Mouse (Mus musculus): ENCODE measurements around the gene 1700028K03Rik. TPM values are rescaled to one million over a fixed set of nuclear protein-coding genes. Genes with fewer than 3 reads are reported as not detected.

Gene 1700028K03Rik
- polyA plus RNA-seq, 1 experiment: not detected

DNA sequence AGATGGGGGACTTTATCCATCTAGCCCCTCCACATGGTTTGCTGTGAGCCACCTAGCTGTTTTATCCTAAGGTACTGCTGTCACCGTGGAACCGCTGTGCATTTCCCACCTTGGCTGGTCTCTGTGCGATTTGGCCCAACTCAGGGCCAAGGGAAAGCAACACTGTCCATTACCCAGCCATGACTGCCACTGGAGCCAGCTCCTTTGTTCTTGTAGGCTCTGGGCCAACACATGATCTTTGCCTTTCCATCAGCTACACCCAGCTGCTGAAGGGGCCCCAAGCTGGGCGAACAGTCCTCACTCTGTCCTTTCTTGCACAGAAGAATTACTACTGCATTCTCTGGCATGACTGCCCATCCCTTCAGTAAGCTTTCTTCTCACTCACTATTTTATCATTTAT is 15.9 kb upstream of the 1700028K03Rik start:
- no peak for TF ChIP-seq GATA1 (IDR thresholded peaks at IDR 0.05; ENCODE audit: low read length)

GRCm38 (mm10) chr5:107521386-107521785 is 13.1 kb upstream of the 1700028K03Rik start:
- no peak for TF ChIP-seq GATA1 (IDR thresholded peaks at IDR 0.05; ENCODE audit: low read length)

- TF ChIP-seq GATA1 (IDR thresholded peaks at IDR 0.05; ENCODE audit: low read length): no peak
Measured at GRCm38 (mm10) chr5:107521897-107522296, 12.6 kb upstream of the 1700028K03Rik start.

DNA sequence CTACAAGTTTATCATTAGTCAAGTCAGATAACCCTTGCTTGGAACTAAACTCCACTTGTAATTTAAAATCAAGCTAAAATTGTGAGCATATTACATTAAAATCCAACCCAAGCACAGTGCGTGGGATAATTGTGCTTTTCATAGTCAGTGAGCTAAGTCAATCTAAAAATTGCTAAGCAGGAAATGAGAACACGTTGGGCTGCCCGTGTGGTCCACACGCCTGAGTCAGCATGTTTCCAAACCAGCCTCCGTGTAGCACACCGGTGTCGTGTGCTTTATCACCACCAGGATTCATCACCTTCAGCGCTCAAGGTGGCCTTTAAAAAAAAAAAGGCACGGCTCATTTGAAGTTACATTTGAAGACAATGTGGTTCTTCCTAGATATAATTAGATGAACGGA is 10.2 kb upstream of the 1700028K03Rik start:
- TF ChIP-seq GATA1 (IDR thresholded peaks at IDR 0.05; ENCODE audit: low read length): no peak

DNA sequence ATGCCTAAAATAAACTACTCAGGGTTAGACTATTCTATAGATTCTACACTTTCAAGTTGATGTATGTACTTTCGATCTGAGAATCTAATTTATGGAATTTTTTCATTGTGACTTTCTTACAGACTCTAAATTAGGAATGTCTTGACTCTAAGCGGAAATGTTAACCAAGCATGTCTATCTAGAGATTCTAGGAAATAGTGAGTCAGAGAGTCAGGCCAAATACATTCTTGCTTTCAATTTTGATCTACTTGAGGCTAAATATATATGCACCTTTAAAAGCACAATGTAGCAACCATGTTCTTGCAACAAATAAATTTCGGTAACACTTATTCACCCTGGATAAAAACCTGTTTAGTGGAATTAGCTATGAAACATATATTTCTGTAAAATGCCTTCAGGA is 5.7 kb upstream of the 1700028K03Rik start:
- TF ChIP-seq GATA1 (IDR thresholded peaks at IDR 0.05; ENCODE audit: low read length): no peak

GRCm38 (mm10) chr5:107533590-107533989 is 919 bp upstream of the 1700028K03Rik start:
- TF ChIP-seq GATA1 (IDR thresholded peaks at IDR 0.05; ENCODE audit: low read length): no peak

GRCm38 (mm10) chr5:107541696-107542095 is 7.2 kb downstream of the 1700028K03Rik start:
- TF ChIP-seq GATA1 (IDR thresholded peaks at IDR 0.05; ENCODE audit: low read length): no peak

GRCm38 (mm10) chr5:107545927-107546326 is 11.4 kb downstream of the 1700028K03Rik start:
- TF ChIP-seq GATA1 (IDR thresholded peaks at IDR 0.05; ENCODE audit: low read length): no peak

- TF ChIP-seq GATA1 (IDR thresholded peaks at IDR 0.05; ENCODE audit: low read length): no peak
Measured at GRCm38 (mm10) chr5:107547955-107548354, 13.4 kb downstream of the 1700028K03Rik start.

GRCm38 (mm10) chr5:107548444-107548843 is 13.9 kb downstream of the 1700028K03Rik start:
- no peak for TF ChIP-seq GATA1 (IDR thresholded peaks at IDR 0.05; ENCODE audit: low read length)

GRCm38 (mm10) chr5:107554336-107554735 is 19.8 kb downstream of the 1700028K03Rik start:
- no peak for TF ChIP-seq GATA1 (IDR thresholded peaks at IDR 0.05; ENCODE audit: low read length)

DNA sequence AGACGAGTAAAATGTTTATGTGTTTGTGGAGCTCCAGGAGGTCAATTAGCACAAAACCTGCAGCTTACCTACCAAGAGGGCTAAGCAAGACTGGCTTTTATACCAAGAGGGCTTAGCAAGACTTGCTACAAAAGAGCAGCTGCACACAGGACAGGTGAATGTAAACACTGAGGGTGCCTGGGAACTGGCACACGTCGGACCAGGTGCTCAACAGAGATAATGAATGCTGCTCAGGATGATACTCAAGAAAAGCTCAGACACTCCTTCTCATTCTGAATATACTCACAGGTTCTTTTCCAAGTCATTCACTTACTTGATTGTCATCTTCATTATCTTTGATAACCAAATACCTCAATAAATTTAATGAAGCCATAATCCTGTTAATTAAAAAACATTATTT is 22.5 kb downstream of the 1700028K03Rik start:
- no peak for TF ChIP-seq GATA1 (IDR thresholded peaks at IDR 0.05; ENCODE audit: low read length)

DNA sequence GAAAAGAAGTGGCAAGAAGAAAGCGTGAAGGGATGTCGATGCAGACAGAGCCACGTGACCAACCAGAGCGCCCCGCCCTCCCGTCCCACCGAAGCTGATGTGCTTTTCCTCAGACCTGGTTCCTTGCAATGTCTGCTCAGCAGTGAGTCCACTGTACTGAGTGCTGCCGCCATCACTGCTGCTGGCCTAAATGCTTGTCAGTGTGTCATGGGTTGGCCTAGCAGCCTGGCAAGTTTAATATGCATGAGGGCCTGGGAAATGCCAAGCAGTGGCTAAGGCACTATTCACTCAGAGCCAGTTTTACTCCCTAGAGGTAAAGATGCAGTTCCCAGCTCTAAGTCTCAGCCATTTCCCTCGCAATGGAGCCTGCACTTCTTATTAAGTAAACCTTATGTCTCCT is 34.6 kb downstream of the 1700028K03Rik start:
- TF ChIP-seq GATA1 (IDR thresholded peaks at IDR 0.05; ENCODE audit: low read length): no peak

- TF ChIP-seq GATA1 (IDR thresholded peaks at IDR 0.05; ENCODE audit: low read length): no peak
Measured at GRCm38 (mm10) chr5:107597301-107598077, 63.0 kb downstream of the 1700028K03Rik start, which contains the start of the genes Rpap2 and Glmn. TSS of gene Rpap2 (plus strand) at chr5:107597373. TSS of gene Glmn (minus strand) at chr5:107597888.

DNA sequence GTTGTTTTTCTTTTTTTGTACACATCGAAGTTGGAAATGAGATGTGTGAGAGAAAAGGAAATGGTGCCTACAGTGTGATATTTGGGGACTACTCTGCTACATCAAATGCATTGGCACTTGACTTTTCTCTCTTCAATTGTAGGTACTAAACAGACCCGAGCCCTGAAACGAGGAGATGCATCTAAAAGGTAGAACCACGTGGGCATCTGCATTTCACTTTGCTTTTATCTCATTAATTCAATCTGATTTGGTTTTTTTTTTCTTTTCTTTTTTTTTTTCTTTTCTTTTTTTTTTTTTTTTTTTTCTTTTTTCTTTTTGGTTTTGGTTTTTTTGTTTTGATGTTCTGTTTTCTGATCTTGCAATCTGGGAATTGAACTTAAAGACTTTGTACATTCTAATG is 63.9 kb downstream of the 1700028K03Rik start:
- no peak for TF ChIP-seq GATA1 (IDR thresholded peaks at IDR 0.05; ENCODE audit: low read length)

Other genes starting within 250 kb of the 1700028K03Rik start
- gene Tgfbr3, start 245.1 kb upstream of the 1700028K03Rik start, polyA plus RNA-seq (2012): 0.13 TPM in 2 replicates
- gene Brdt, start 203.6 kb upstream of the 1700028K03Rik start, polyA plus RNA-seq (2012): 0.02 and 0.03 TPM in 2 replicates
- gene Ephx4, start 132.0 kb upstream of the 1700028K03Rik start, polyA plus RNA-seq (2012): not detected in 2 replicates
- gene Lpcat2b, start 103.2 kb upstream of the 1700028K03Rik start, polyA plus RNA-seq (2012): not detected in 2 replicates
- gene Btbd8, start 96.7 kb upstream of the 1700028K03Rik start, polyA plus RNA-seq (2012): 1.7 and 1.8 TPM in 2 replicates
- 0.10 and 0.13 TPM in 2 replicates for gene Gm42669, start 27.1 kb upstream of the 1700028K03Rik start, polyA plus RNA-seq (2012)
- 1.8 and 8.8 TPM in 2 replicates for gene Rpap2, start 62.7 kb downstream of the 1700028K03Rik start, polyA plus RNA-seq (2012)
- 0.92 and 1.6 TPM in 2 replicates for gene Glmn, start 63.2 kb downstream of the 1700028K03Rik start, polyA plus RNA-seq (2012)
- gene Gfi1, start 191.3 kb downstream of the 1700028K03Rik start, polyA plus RNA-seq (2012): 0.03 and 0.32 TPM in 2 replicates

Data from G1E-ER4 (cell line).